Mouse (Mus musculus) brain, embryonic 14.5 days (tissue): ENCODE results near the gene Ctnnd2.

Experiments
- CTCF ChIP-seq: fragments of 200-500 bp; IDR thresholded peaks from 2 replicates; pipeline ENCODE4 v1.5.1; 2012; ENCODE audit warnings: inconsistent platforms, mild to moderate bottlenecking, moderate library complexity, borderline replicate concordance; ENCODE audit not compliant: insufficient read depth, insufficient read length; ENCODE audit errors: extremely low read depth
- POLR2A ChIP-seq: fragments of 200-500 bp; IDR thresholded peaks from 2 replicates; pipeline ENCODE4 v1.6.1; 2012; ENCODE audit warnings: mild to moderate bottlenecking, inconsistent platforms, borderline replicate concordance; ENCODE audit not compliant: poor library complexity, insufficient read depth, insufficient read length, severe bottlenecking; ENCODE audit errors: extremely low read depth

DNA sequence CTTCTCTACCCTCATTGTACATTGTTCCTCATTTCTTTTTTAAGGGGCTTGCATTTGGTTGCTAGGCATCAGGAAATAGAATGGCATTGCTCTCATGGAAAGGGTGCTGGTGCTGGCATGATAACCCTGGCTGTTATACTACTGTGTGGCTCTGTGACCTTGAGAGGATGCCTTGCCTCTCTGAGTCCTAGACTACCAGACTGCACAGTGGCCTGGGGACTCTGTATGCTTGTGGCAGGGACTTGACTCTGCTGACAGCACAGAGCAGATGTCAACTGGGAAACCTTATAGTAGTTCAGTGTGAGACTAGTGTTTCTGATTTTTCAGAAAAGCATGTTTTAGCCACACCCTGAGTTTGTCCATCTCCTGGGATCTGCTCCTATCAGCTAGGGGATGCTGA, 608.6 kb downstream of the Ctnnd2 start:
- TF ChIP-seq CTCF (no peak), POLR2A (no peak)
